Mouse (Mus musculus): ENCODE results near the gene Tbk1. TPM values are rescaled to one million over a fixed set of nuclear protein-coding genes. Genes with fewer than 3 reads are reported as not detected.

Gene Tbk1
- polyA plus RNA-seq, 1 experiment from 2014 or later = 35.9 TPM

GRCm38 (mm10) chr10:121569001-121569589 lies 17.5 kb downstream of the Tbk1 start:
- Histone ChIP-seq H3K27ac (no peak overlapping the region), H3K36me3 (peaks cover 63% of the 10 kb centered on the region), H3K27me3 (no peaks in the 10 kb centered on the region), H3K4me2 (peak overlapping the region; percentile 39; the same call in 1 of the 2 replicates), H3K4me1 (peaks cover 7% of the 10 kb centered on the region; the same call in 1 of the 2 replicates), H3K9ac (no peak overlapping the region), H3K9me3 (no peaks in the 10 kb centered on the region), H3K4me3 (no peak overlapping the region)
- peak; percentile 78; the same call in 1 of the 2 replicates for ATAC-seq (ENCODE audit: insufficient number of reproducible peaks, insufficient read depth, low FRiP score, low TSS enrichment, low read depth)
- 15% methylated on average over 23 of the region's 23 CpGs for WGBS

- H3K4me2 ChIP-seq = peak overlapping the region; percentile 39; the same call in 1 of the 2 replicates
- ATAC-seq (ENCODE audit: insufficient number of reproducible peaks, insufficient read depth, low FRiP score, low TSS enrichment, low read depth) = no peak
- no peaks in the 10 kb centered on the region for H3K27me3 ChIP-seq
- no peaks in the 10 kb centered on the region for H3K9me3 ChIP-seq
- 60% methylated on average over 7 of the region's 7 CpGs for WGBS
- H3K27ac ChIP-seq = no peak overlapping the region; the same call in 1 of the 2 replicates
- no peak overlapping the region for H3K4me3 ChIP-seq
- peaks cover 66% of the 10 kb centered on the region for H3K36me3 ChIP-seq
- H3K9ac ChIP-seq = no peak overlapping the region
- H3K4me1 ChIP-seq = peaks cover 7% of the 10 kb centered on the region; the same call in 1 of the 2 replicates
Observed at GRCm38 (mm10) chr10:121568534-121568933, 18.1 kb downstream of the Tbk1 start.

DNA sequence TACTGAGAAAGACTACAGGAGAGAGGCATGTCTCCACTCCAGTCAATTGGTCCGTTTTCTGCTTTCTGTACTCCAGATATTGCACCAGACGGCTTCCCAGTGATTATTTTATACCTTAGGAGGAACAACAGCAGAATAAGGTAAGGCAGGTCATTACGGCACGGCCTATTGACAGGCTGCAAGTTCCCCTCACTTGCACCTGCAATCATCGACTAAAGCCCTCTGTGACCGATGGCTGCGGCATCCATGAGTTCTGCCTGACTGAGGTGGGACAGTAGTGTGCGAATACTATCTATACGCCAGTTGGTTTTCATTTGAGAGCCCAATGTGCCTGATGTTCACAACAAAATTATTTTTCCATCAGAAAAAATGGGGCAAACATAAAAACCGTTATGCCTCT lies 18.6 kb downstream of the Tbk1 start:
- Histone ChIP-seq H3K36me3 (peaks cover 71% of the 10 kb centered on the region), H3K4me1 (peaks cover 7% of the 10 kb centered on the region; the same call in 1 of the 2 replicates), H3K9me3 (no peaks in the 10 kb centered on the region), H3K27me3 (no peaks in the 10 kb centered on the region), H3K4me2 (no peak overlapping the region), H3K4me3 (no peak overlapping the region), H3K9ac (no peak overlapping the region), H3K27ac (no peak overlapping the region)
- WGBS = 94% methylated on average over 10 of the region's 10 CpGs
- ATAC-seq (ENCODE audit: insufficient number of reproducible peaks, insufficient read depth, low FRiP score, low TSS enrichment, low read depth) = no peak

DNA sequence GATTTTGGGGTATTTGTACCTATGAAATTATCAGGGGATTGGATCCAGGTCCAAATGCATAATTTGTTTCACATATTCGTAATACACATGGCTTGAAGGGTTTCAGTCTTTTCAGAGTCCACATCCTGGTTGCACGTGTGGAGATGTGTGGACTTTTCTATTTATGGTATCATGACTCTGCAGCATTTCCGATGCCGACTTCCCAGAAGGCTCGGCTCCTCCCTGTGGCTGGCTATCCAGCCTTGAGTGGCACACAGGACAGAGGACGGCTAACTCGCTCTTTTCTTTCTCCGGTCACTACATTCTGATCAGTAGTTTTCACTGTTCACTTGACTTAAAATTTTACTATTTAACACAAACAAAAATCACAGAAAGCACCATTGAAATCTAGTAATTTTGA lies 22.1 kb downstream of the Tbk1 start:
- peaks cover 63% of the 10 kb centered on the region for H3K36me3 ChIP-seq
- peaks cover 7% of the 10 kb centered on the region; the same call in 1 of the 2 replicates for H3K4me1 ChIP-seq
- no peak for ATAC-seq (ENCODE audit: insufficient number of reproducible peaks, insufficient read depth, low FRiP score, low TSS enrichment, low read depth)
- H3K27ac ChIP-seq = no peak overlapping the region
- H3K9ac ChIP-seq = no peak overlapping the region
- H3K27me3 ChIP-seq = no peaks in the 10 kb centered on the region
- no peaks in the 10 kb centered on the region for H3K9me3 ChIP-seq
- whole genome bisulfite sequencing = 90% methylated on average over 8 of the region's 8 CpGs
- no peak overlapping the region for H3K4me3 ChIP-seq
- H3K4me2 ChIP-seq = no peak overlapping the region

GRCm38 (mm10) chr10:121558231-121558630 lies 28.4 kb downstream of the Tbk1 start:
- no peak for ATAC-seq (ENCODE audit: insufficient number of reproducible peaks, insufficient read depth, low FRiP score, low TSS enrichment, low read depth)
- H3K36me3 ChIP-seq = peaks cover 76% of the 10 kb centered on the region
- WGBS = 78% methylated on average over 2 of the region's 2 CpGs

DNA sequence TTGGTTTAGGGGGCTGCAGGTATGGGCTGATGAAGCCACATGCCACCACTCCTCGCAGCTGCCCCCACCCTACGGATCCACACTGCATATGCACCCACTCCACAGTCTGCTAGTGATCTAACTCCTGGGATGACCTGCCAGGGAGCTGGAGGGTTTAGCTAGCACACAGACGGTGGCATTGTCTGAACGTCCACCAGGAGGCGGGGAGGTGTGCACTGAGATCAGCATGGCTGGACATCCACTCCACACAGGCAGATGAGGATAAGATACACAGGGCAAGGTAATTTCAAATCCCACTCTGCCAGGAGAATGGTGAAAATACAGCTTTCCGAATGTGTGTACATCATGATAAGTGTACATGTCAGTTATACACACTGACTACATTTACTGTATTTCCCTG lies 30.3 kb downstream of the Tbk1 start:
- 76% methylated on average over 6 of the region's 6 CpGs for WGBS
- Histone ChIP-seq H3K9me3 (no peaks in the 10 kb centered on the region), H3K9ac (no peak overlapping the region), H3K27ac (no peak overlapping the region), H3K4me2 (no peak overlapping the region), H3K4me3 (no peak overlapping the region), H3K27me3 (no peaks in the 10 kb centered on the region), H3K4me1 (no peaks in the 10 kb centered on the region), H3K36me3 (peaks cover 80% of the 10 kb centered on the region)
- no peak for ATAC-seq (ENCODE audit: insufficient number of reproducible peaks, insufficient read depth, low FRiP score, low TSS enrichment, low read depth)

More at GRCm38 (mm10) chr10:121558231-121558630, 28.4 kb downstream of the Tbk1 start:
- no peaks in the 10 kb centered on the region for H3K9me3 ChIP-seq
- no peaks in the 10 kb centered on the region for H3K27me3 ChIP-seq
- H3K9ac ChIP-seq = no peak overlapping the region
- no peak overlapping the region for H3K4me3 ChIP-seq
- no peak overlapping the region for H3K27ac ChIP-seq
- H3K4me1 ChIP-seq = no peaks in the 10 kb centered on the region
- H3K4me2 ChIP-seq = no peak overlapping the region

DNA sequence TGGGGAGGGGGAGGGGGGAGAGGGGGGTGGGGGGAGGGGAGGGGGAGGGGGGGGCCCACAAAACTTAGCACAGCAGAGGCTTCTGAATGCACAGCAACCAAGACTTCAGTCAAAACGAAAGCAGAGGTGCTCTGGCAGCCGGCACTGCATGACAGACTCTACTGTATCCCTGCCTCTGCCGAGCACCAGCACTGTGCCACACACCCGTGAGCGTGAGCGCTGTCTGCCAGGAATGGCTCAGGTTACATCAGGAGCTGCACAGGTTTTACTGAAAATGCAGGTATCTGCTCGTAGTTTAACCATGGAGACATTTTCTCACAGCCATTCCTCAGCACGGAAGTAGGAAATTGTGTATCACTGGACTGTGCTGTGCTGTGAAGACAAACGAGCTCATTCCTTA lies 36.3 kb downstream of the Tbk1 start:
- no peak for ATAC-seq (ENCODE audit: insufficient number of reproducible peaks, insufficient read depth, low FRiP score, low TSS enrichment, low read depth)
- H3K9ac ChIP-seq = no peak overlapping the region
- peaks cover 91% of the 10 kb centered on the region for H3K36me3 ChIP-seq
- H3K9me3 ChIP-seq = no peaks in the 10 kb centered on the region
- H3K4me1 ChIP-seq = no peaks in the 10 kb centered on the region
- H3K27ac ChIP-seq = peak overlapping the region; percentile 33; the same call in 1 of the 2 replicates
- no peak overlapping the region for H3K4me3 ChIP-seq
- WGBS = 66% methylated on average over 9 of the region's 9 CpGs
- no peak overlapping the region for H3K4me2 ChIP-seq
- no peaks in the 10 kb centered on the region for H3K27me3 ChIP-seq

DNA sequence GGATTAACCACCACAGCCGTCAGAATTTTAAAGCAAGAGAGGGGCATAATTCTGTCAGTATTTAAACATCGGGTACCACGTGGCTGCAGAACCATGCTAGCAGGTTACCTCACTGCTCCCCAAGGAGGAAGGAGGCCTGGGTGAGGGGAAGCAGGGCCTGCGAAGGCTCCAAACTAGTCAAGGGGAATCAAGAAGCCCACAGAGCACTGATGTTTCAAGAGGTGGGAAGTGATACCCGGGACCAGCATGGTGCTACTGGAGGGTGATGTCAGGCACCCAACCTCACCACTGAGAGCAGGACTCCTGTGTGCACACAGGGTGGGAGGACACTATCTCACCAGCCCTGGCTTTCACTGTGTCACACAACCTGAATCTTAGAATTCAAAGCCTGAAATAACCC lies 36.9 kb downstream of the Tbk1 start:
- Histone ChIP-seq H3K4me1 (no peaks in the 10 kb centered on the region), H3K9me3 (no peaks in the 10 kb centered on the region), H3K9ac (no peak overlapping the region), H3K4me3 (no peak overlapping the region), H3K27me3 (no peaks in the 10 kb centered on the region), H3K4me2 (no peak overlapping the region), H3K36me3 (peaks cover 89% of the 10 kb centered on the region), H3K27ac (no peak overlapping the region)
- ATAC-seq (ENCODE audit: insufficient number of reproducible peaks, insufficient read depth, low FRiP score, low TSS enrichment, low read depth) = no peak
- WGBS = 86% methylated on average over 5 of the region's 5 CpGs

DNA sequence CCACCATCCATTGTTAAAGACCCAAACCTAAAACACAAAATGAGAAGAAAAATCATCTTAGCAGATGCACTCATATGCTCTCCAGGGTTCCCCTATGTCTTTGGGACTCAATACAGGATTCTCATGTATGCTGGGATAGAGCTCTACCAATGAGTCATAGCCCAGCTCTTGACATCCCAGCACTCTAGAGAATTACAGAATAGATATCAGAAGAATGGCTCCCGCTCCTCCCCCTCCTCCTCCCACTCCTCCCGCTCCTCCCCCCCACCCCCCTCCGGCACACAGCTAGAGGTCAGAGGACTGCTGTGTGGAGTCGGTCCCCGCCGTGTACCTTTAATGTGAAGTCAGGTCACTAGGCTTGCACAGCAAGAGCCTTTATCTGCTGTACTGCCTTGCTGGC lies 39.4 kb downstream of the Tbk1 start:
- Histone ChIP-seq H3K27me3 (no peaks in the 10 kb centered on the region), H3K36me3 (peaks cover 67% of the 10 kb centered on the region), H3K4me3 (no peak overlapping the region), H3K4me1 (no peaks in the 10 kb centered on the region), H3K9ac (no peak overlapping the region), H3K4me2 (no peak overlapping the region), H3K9me3 (no peaks in the 10 kb centered on the region), H3K27ac (no peak overlapping the region)
- 74% methylated on average over 6 of the region's 6 CpGs for WGBS
- no peak for ATAC-seq (ENCODE audit: insufficient number of reproducible peaks, insufficient read depth, low FRiP score, low TSS enrichment, low read depth)

- WGBS = 95% methylated on average over 6 of the region's 6 CpGs
- ATAC-seq (ENCODE audit: insufficient number of reproducible peaks, insufficient read depth, low FRiP score, low TSS enrichment, low read depth) = no peak
- H3K27me3 ChIP-seq = no peaks in the 10 kb centered on the region
Observed at GRCm38 (mm10) chr10:121543577-121543976, 43.0 kb downstream of the Tbk1 start.

DNA sequence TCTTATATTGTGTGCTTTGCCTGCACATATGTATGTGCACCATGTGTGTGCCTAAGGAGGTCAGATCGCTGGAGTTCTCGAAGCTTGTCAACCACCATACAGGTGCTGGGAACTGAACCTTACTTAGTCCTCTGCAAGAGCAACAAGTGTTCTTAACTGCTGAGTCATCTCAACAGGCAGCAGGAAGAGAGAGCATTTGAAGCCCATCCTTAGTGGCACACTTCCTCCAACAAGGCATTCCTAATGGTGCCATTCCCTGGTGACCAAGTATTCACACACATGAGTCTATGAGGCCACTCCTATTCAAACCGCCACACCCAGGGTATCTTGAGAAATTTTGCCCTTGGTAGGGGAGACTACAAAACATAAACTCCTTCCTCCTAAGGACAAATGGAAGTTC lies 44.4 kb downstream of the Tbk1 start:
- WGBS = 96% methylated on average over 3 of the region's 3 CpGs
- H3K27me3 ChIP-seq = no peaks in the 10 kb centered on the region

More at GRCm38 (mm10) chr10:121543577-121543976, 43.0 kb downstream of the Tbk1 start:
- Histone ChIP-seq H3K4me2 (no peak overlapping the region), H3K27ac (no peak overlapping the region), H3K9ac (no peak overlapping the region), H3K4me3 (no peak overlapping the region), H3K4me1 (no peaks in the 10 kb centered on the region), H3K36me3 (peaks cover 34% of the 10 kb centered on the region), H3K9me3 (no peaks in the 10 kb centered on the region)

DNA sequence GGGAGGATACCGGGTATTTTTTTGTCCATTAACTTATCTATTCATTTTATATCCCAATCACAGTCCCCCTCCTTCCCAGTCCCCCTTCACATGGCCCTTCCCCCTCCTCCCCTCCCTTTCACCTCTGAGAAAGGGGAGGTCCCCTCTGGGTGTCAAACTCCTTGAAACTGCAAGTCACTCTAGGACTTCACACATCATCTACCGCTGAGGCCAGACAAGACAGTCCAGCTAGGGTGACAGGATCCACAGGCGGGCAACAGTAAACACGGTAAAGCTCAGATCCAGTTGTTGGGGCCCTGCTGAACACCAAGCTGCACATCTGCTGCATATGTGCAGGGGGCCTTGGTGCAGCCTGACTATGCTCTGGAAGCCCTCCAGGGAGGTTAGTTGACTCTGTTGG lies 51.6 kb downstream of the Tbk1 start:
- Histone ChIP-seq H3K36me3 (no peaks in the 10 kb centered on the region), H3K4me3 (no peak overlapping the region), H3K9ac (no peak overlapping the region), H3K4me2 (no peak overlapping the region), H3K4me1 (peaks cover 25% of the 10 kb centered on the region), H3K27me3 (no peaks in the 10 kb centered on the region), H3K9me3 (no peaks in the 10 kb centered on the region), H3K27ac (no peak overlapping the region)
- 77% methylated on average over 4 of the region's 4 CpGs for WGBS
- no peak for ATAC-seq (ENCODE audit: insufficient number of reproducible peaks, insufficient read depth, low FRiP score, low TSS enrichment, low read depth)

More for the DNA sequence above, 44.4 kb downstream of the Tbk1 start:
- H3K4me3 ChIP-seq = no peak overlapping the region
- no peak for ATAC-seq (ENCODE audit: insufficient number of reproducible peaks, insufficient read depth, low FRiP score, low TSS enrichment, low read depth)
- H3K9ac ChIP-seq = no peak overlapping the region
- no peak overlapping the region for H3K4me2 ChIP-seq
- no peak overlapping the region for H3K27ac ChIP-seq
- H3K9me3 ChIP-seq = no peaks in the 10 kb centered on the region
- peaks cover 21% of the 10 kb centered on the region for H3K36me3 ChIP-seq
- H3K4me1 ChIP-seq = no peaks in the 10 kb centered on the region

All from embryonic facial prominence, embryonic 13.5 days (tissue).